ENCODE assay signal across 29 mouse cellular contexts in the genomic region with DNA sequence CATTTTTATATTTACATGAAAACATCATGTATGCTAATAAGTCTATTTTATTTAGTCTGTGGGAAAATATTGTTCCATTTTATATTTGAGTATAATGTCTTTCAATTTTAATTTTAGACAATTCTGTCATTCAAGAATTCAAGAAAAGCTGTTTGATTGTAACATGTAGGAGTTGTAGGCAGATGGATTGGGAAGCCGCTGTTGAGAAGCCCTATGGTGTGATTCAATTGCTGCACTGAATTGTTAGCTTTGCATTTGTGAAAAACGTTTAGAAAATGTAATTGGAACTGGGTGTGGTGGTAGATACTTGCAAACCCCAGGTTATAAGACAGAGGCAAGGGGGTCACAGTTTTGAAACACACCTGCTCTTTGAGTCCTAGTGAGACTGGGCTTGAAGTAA.
A peak's percentile ranks its signal among the peaks of the same experiment; 100 is the strongest.
DNase-seq lines count a peak whose midpoint lies in the region; ATAC-seq and TF ChIP-seq lines count a peak whose summit lies in the region.
"Had no signal": no experiment of that assay in that cellular context is flagged by ENCODE, and none has a peak within 500 bp of the region (broad histone marks: within the 10 kb centered on the region; RNA-seq: fewer than 3 reads in every experiment).

No protein-coding gene starts in this region.

- ATAC-seq in forebrain, postnatal 0 days: peak; percentile 54
- ATAC-seq in forebrain, embryonic 16.5 days: no peak
- no peak for ATAC-seq in midbrain, embryonic 14.5 days (ENCODE audit: low FRiP score, low TSS enrichment)
- ATAC-seq: activated CD4-positive, CD25-positive, alpha-beta regulatory T cell, adult 4 months; CD4-positive, CD25-positive, alpha-beta regulatory T cell, adult 4 months; forebrain, embryonic 14.5 days; Patski had no signal

- no peaks in the 10 kb centered on the region for H3K27me3 ChIP-seq in forebrain, postnatal 0 days (ENCODE audit: insufficient read depth, low read length)
- H3K27me3 ChIP-seq in forebrain, embryonic 16.5 days (replicated peaks; ENCODE audit: control insufficient read depth, insufficient read depth, low read length): no peaks in the 10 kb centered on the region
- H3K27me3 ChIP-seq in midbrain, embryonic 14.5 days (ENCODE audit: control insufficient read depth, insufficient read depth, low read length): no peaks in the 10 kb centered on the region
- H3K27me3 ChIP-seq: CH12.LX; embryonic facial prominence, embryonic 13.5 days; embryonic facial prominence, embryonic 15.5 days; forebrain, embryonic 12.5 days; Patski had no signal

- peak; percentile 50 for DNase-seq in forebrain, postnatal 0 days
- DNase-seq in layer of hippocampus, adult 18-20 months (ENCODE audit: low spot score in 2 of 2): peak; percentile 23 to 63
- no peak for DNase-seq in layer of hippocampus, postnatal 25 days (ENCODE audit: extremely low spot score in 1 of 2, low spot score in 1 of 2)
- DNase-seq in brain, adult 2 months (ENCODE audit: low read depth, low spot score): peak; percentile 40
- DNase-seq in layer of hippocampus, adult 9-11 months: peak; percentile 31
- DNase-seq in midbrain, embryonic 14.5 days: no peak
- DNase-seq: adrenal gland, adult 8-10 months; adrenal gland, postnatal 14 days; adrenal gland, postnatal 36 days; B cell, adult 2 months; cerebellum, adult 11 months; cerebellum, adult 18-20 months; cerebellum, adult 8-10 months; cerebellum, adult 9-11 months; cerebellum, postnatal 14 days; cerebellum, postnatal 36 days; embryo, embryonic 11 days had no signal

- H3K4me1 ChIP-seq in forebrain, postnatal 0 days (ENCODE audit: insufficient read depth): no peaks in the 10 kb centered on the region
- H3K4me1 ChIP-seq in forebrain, embryonic 16.5 days (replicated peaks; ENCODE audit: control insufficient read depth, insufficient read depth, low read length): no peaks in the 10 kb centered on the region
- H3K4me1 ChIP-seq in midbrain, embryonic 14.5 days (ENCODE audit: control insufficient read depth, insufficient read depth, low read length): no peaks in the 10 kb centered on the region
- H3K4me1 ChIP-seq: embryonic facial prominence, embryonic 13.5 days; embryonic facial prominence, embryonic 15.5 days had no signal

- H3K9me3 ChIP-seq in forebrain, postnatal 0 days (ENCODE audit: low read length): no peaks in the 10 kb centered on the region
- no peaks in the 10 kb centered on the region for H3K9me3 ChIP-seq in forebrain, embryonic 16.5 days (ENCODE audit: control insufficient read depth, low read length)
- no peaks in the 10 kb centered on the region for H3K9me3 ChIP-seq in midbrain, embryonic 14.5 days (ENCODE audit: control insufficient read depth, low read length)
- H3K9me3 ChIP-seq: embryonic facial prominence, embryonic 13.5 days; embryonic facial prominence, embryonic 15.5 days; forebrain, embryonic 10.5 days; forebrain, embryonic 12.5 days; G1E had no signal

- TF ChIP-seq CTCF in forebrain, postnatal 0 days (IDR thresholded peaks at IDR 0.05; ENCODE audit: low read depth): no peak

- 53% methylated on average over 2 of the region's 2 CpGs for WGBS in forebrain, postnatal 0 days
- WGBS in forebrain, embryonic 16.5 days: 61% methylated on average over 2 of the region's 2 CpGs
- WGBS in midbrain, embryonic 14.5 days: 68% methylated on average over 2 of the region's 2 CpGs

- no peaks in the 10 kb centered on the region for H3K36me3 ChIP-seq in forebrain, postnatal 0 days (ENCODE audit: insufficient read depth)
- H3K36me3 ChIP-seq in forebrain, embryonic 16.5 days (ENCODE audit: control insufficient read depth, insufficient read depth): no peaks in the 10 kb centered on the region
- no peaks in the 10 kb centered on the region for H3K36me3 ChIP-seq in midbrain, embryonic 14.5 days (ENCODE audit: control insufficient read depth, insufficient read depth, low read length)
- H3K36me3 ChIP-seq: embryonic facial prominence, embryonic 13.5 days; embryonic facial prominence, embryonic 15.5 days; forebrain, embryonic 10.5 days; forebrain, embryonic 12.5 days; G1E had no signal

- H3K4me3 ChIP-seq in forebrain, postnatal 0 days (ENCODE audit: low read depth, low read length): no peak overlapping the region
- no peak overlapping the region for H3K4me3 ChIP-seq in forebrain, embryonic 16.5 days (replicated peaks; ENCODE audit: low read length)
- no peak overlapping the region for H3K4me3 ChIP-seq in midbrain, embryonic 14.5 days (replicated peaks; ENCODE audit: low read depth, low read length)
- H3K4me3 ChIP-seq: embryonic facial prominence, embryonic 13.5 days; embryonic facial prominence, embryonic 15.5 days; erythroblast, embryonic 14.5 days; forebrain, embryonic 10.5 days; forebrain, embryonic 12.5 days had no signal

- no peak overlapping the region for H3K4me2 ChIP-seq in forebrain, postnatal 0 days (ENCODE audit: low read depth)
- H3K4me2 ChIP-seq in forebrain, embryonic 16.5 days (ENCODE audit: low read length): no peak overlapping the region
- H3K4me2 ChIP-seq in midbrain, embryonic 14.5 days (ENCODE audit: low read length): no peak overlapping the region
- H3K4me2 ChIP-seq: embryonic facial prominence, embryonic 13.5 days; embryonic facial prominence, embryonic 15.5 days; forebrain, embryonic 12.5 days had no signal

- no peak overlapping the region for H3K9ac ChIP-seq in forebrain, postnatal 0 days
- H3K9ac ChIP-seq in forebrain, embryonic 16.5 days (replicated peaks; ENCODE audit: low read depth, low read length): no peak overlapping the region
- no peak overlapping the region for H3K9ac ChIP-seq in midbrain, embryonic 14.5 days (replicated peaks; ENCODE audit: low read length)
- H3K9ac ChIP-seq: embryonic facial prominence, embryonic 13.5 days; embryonic facial prominence, embryonic 15.5 days; forebrain, embryonic 12.5 days had no signal

- 0 out of 2 replicates have a peak overlapping the region, but pooled peaks have one; percentile 9 for H3K27ac ChIP-seq in forebrain, postnatal 0 days (ENCODE audit: low read depth, low read length)
- no peak overlapping the region for H3K27ac ChIP-seq in forebrain, embryonic 16.5 days (ENCODE audit: low read length)
- H3K27ac ChIP-seq in midbrain, embryonic 14.5 days (replicated peaks; ENCODE audit: low read depth, low read length): no peak overlapping the region
- H3K27ac ChIP-seq: embryonic facial prominence, embryonic 13.5 days; embryonic facial prominence, embryonic 15.5 days; forebrain, embryonic 10.5 days; forebrain, embryonic 12.5 days had no signal

Comparison
In these comparisons a context has a peak if more than half of its experiments do, and no peak if none do; other contexts are left out.
1. DNase-seq: peak in forebrain, postnatal 0 days (single experiment), layer of hippocampus, adult 18-20 months (2 of 2), brain, adult 2 months (single experiment) and layer of hippocampus, adult 9-11 months (single experiment); none in layer of hippocampus, postnatal 25 days (0 of 2) and midbrain, embryonic 14.5 days (single experiment).